Mouse (Mus musculus) lung, adult 18-20 months (tissue): ENCODE measurements around the gene Ccnyl1.

Experiments used
- DNase-seq, 2 experiments: peaks; one replicate each; pipeline ENCODE4 v3.0.0; 2022; ENCODE audit warnings: mixed read lengths in 2 of 2

The Ccnyl1 gene

GRCm38 (mm10) chr1:64705230-64705629, 15.0 kb downstream of the Ccnyl1 start:
- DNase-seq = peak; percentile 60 to 73

GRCm38 (mm10) chr1:64706610-64707009, 16.4 kb downstream of the Ccnyl1 start:
- DNase-seq = no peak

- no peak for DNase-seq
Measured at GRCm38 (mm10) chr1:64709891-64710290, 19.6 kb downstream of the Ccnyl1 start.

- no peak for DNase-seq
Measured at GRCm38 (mm10) chr1:64712006-64712760, 21.9 kb downstream of the Ccnyl1 start.

- DNase-seq = peak; percentile 18 to 25
Measured at GRCm38 (mm10) chr1:64715458-64715857, 25.2 kb downstream of the Ccnyl1 start.

GRCm38 (mm10) chr1:64716589-64717304, 26.5 kb downstream of the Ccnyl1 start:
- DNase-seq = no peak

GRCm38 (mm10) chr1:64717504-64717903, 27.2 kb downstream of the Ccnyl1 start:
- peak; percentile 51 to 67 for DNase-seq

GRCm38 (mm10) chr1:64721034-64721587, 30.9 kb downstream of the Ccnyl1 start:
- no peak for DNase-seq

- no peak for DNase-seq
Measured at GRCm38 (mm10) chr1:64730046-64730445, 39.8 kb downstream of the Ccnyl1 start.

GRCm38 (mm10) chr1:64731341-64732020, 41.2 kb downstream of the Ccnyl1 start:
- DNase-seq = no peak

GRCm38 (mm10) chr1:64732161-64732560, 41.9 kb downstream of the Ccnyl1 start:
- no peak for DNase-seq

- no peak for DNase-seq
Measured at GRCm38 (mm10) chr1:64732637-64733200, 42.5 kb downstream of the Ccnyl1 start.

GRCm38 (mm10) chr1:64733453-64734245, 43.4 kb downstream of the Ccnyl1 start:
- peak in 1 of 2 experiments; percentile 33 for DNase-seq

- DNase-seq = peak; percentile 31 to 38
Measured at GRCm38 (mm10) chr1:64734771-64735750, 44.8 kb downstream of the Ccnyl1 start.

GRCm38 (mm10) chr1:64735781-64736680, 45.8 kb downstream of the Ccnyl1 start:
- peak; percentile 55 to 57 for DNase-seq

GRCm38 (mm10) chr1:64736681-64737501, 46.6 kb downstream of the Ccnyl1 start:
- peak in 1 of 2 experiments; percentile 34 for DNase-seq

- peak; percentile 95 to 96 for DNase-seq
Measured at GRCm38 (mm10) chr1:64737502-64738179, 47.4 kb downstream of the Ccnyl1 start, which contains the start of gene Fzd5. Gene Fzd5, minus strand, starts transcription at chr1:64737751.

GRCm38 (mm10) chr1:64738180-64738555, 47.9 kb downstream of the Ccnyl1 start:
- DNase-seq = peak in 1 of 2 experiments; percentile 62
